Mouse (Mus musculus) heart, adult 2 months (tissue): ENCODE measurements around the gene Tmem273.

Experiments used
- CTCF ChIP-seq: fragments of 200-600 bp; IDR thresholded peaks from 2 replicates; pipeline ENCODE4 v1.8.1; 2022; ENCODE audit warnings: antibody characterized with exemption, mild to moderate bottlenecking, moderate library complexity
- POLR2A ChIP-seq: fragments of 200-500 bp; IDR thresholded peaks from 2 replicates; pipeline ENCODE4 v1.6.1; 2011; ENCODE audit warnings: mild to moderate bottlenecking, low read depth, low read length, control low read depth; ENCODE audit not compliant: insufficient read depth

GRCm38 (mm10) chr14:32772085-32772484 lies 13.7 kb upstream of the Tmem273 start:
- no peak for TF ChIP-seq POLR2A
- no peak for TF ChIP-seq CTCF
